9 mouse cellular contexts compared by ENCODE assay signal in genomic region chr8:106308082-106308786, GRCm38 (mm10). TPM values are rescaled to one million over a fixed set of nuclear protein-coding genes. Genes with fewer than 3 reads are reported as not detected.
DNase-seq lines count a peak whose midpoint lies in the region; ATAC-seq and TF ChIP-seq lines count a peak whose summit lies in the region.
"Not testable (repeated sequence)": the region's sequence is repeated elsewhere in the genome, so short reads cannot be mapped to it uniquely, and the experiment has no call there.
"Had no signal": no experiment of that assay in that cellular context is flagged by ENCODE, and none has a peak within 500 bp of the region (broad histone marks: within the 10 kb centered on the region; RNA-seq: fewer than 3 reads in every experiment).

No protein-coding gene starts in this region.

- H3K36me3 ChIP-seq in heart, embryonic 11.5 days (ENCODE audit: control insufficient read depth, insufficient read depth, low read length); hindbrain, embryonic 15.5 days; kidney, embryonic 15.5 days; liver, adult 2 months (ENCODE audit: control insufficient read depth, insufficient read depth, low read length); lung, postnatal 0 days (ENCODE audit: insufficient read depth, low read length); stomach, embryonic 15.5 days: not testable (repeated sequence)

- not testable (repeated sequence) for H3K4me3 ChIP-seq in bone marrow, adult 2 months (replicated peaks; ENCODE audit: control insufficient read depth, low read depth, low read length); heart, embryonic 11.5 days (ENCODE audit: low read depth, low read length); hindbrain, embryonic 15.5 days; kidney, embryonic 15.5 days (replicated peaks); liver, adult 2 months (ENCODE audit: insufficient read depth, low read depth, low read length); lung, postnatal 0 days (ENCODE audit: low read depth, low read length); stomach, embryonic 15.5 days (replicated peaks)

- TF ChIP-seq POLR2A in bone marrow, adult 2 months (IDR thresholded peaks at IDR 0.05; ENCODE audit: borderline replicate concordance, control insufficient read depth, low read depth, low read length); liver, adult 2 months (IDR thresholded peaks at IDR 0.05; ENCODE audit: extremely low read depth, insufficient read depth, low read length): not testable (repeated sequence)

- H3K27ac ChIP-seq in bone marrow, adult 2 months (ENCODE audit: control insufficient read depth, insufficient read depth, low read depth, low read length, poor library complexity), result 0 out of 2 replicates have a peak overlapping the region, but pooled peaks have one; percentile 3
- not testable (repeated sequence) for H3K27ac ChIP-seq in heart, embryonic 11.5 days (ENCODE audit: low read depth, low read length); hindbrain, embryonic 15.5 days (replicated peaks); liver, adult 2 months (replicated peaks; ENCODE audit: insufficient read depth, low read depth, low read length)
- peak overlapping the region; percentile 51; the same call in 1 of the 2 replicates for H3K27ac ChIP-seq in kidney, embryonic 15.5 days
- H3K27ac ChIP-seq in lung, postnatal 0 days (ENCODE audit: low read length), result peak overlapping the region; percentile 68; the same call in 1 of the 2 replicates
- H3K27ac ChIP-seq in stomach, embryonic 15.5 days, result peak overlapping the region; percentile 88

- H3K4me2 ChIP-seq in heart, embryonic 11.5 days; hindbrain, embryonic 15.5 days; kidney, embryonic 15.5 days; lung, postnatal 0 days (replicated peaks; ENCODE audit: low read depth, low read length): not testable (repeated sequence)
- 0 out of 2 replicates have a peak overlapping the region, but pooled peaks have one; percentile 19 for H3K4me2 ChIP-seq in stomach, embryonic 15.5 days

- H3K4me1 ChIP-seq in bone marrow, adult 2 months (ENCODE audit: control insufficient read depth, insufficient read depth, low read length); heart, embryonic 11.5 days (ENCODE audit: control insufficient read depth, insufficient read depth, low read length); hindbrain, embryonic 15.5 days (replicated peaks); kidney, embryonic 15.5 days; lung, postnatal 0 days (ENCODE audit: insufficient read depth, low read depth, low read length): not testable (repeated sequence)
- H3K4me1 ChIP-seq in liver, adult 2 months (ENCODE audit: control insufficient read depth, insufficient read depth, low read length), result peaks cover 25% of the 10 kb centered on the region
- peaks cover 14% of the 10 kb centered on the region; the same call in 1 of the 2 replicates for H3K4me1 ChIP-seq in stomach, embryonic 15.5 days

- TF ChIP-seq CTCF in bone marrow, adult 2 months (IDR thresholded peaks at IDR 0.05; ENCODE audit: control insufficient read depth, insufficient read depth, low read length); liver, adult 2 months (IDR thresholded peaks at IDR 0.05; ENCODE audit: low read depth, low read length); lung, postnatal 0 days (IDR thresholded peaks at IDR 0.05): not testable (repeated sequence)

- not testable (repeated sequence) for H3K9me3 ChIP-seq in heart, embryonic 11.5 days (replicated peaks; ENCODE audit: control insufficient read depth, low read length); hindbrain, embryonic 15.5 days; kidney, embryonic 15.5 days (replicated peaks); lung, postnatal 0 days (ENCODE audit: low read length); stomach, embryonic 15.5 days

- H3K9ac ChIP-seq in heart, embryonic 11.5 days (ENCODE audit: low read depth, low read length); hindbrain, embryonic 15.5 days; kidney, embryonic 15.5 days; liver, adult 2 months (ENCODE audit: low read depth, low read length); lung, postnatal 0 days (replicated peaks; ENCODE audit: low read depth); stomach, embryonic 15.5 days: not testable (repeated sequence)

- H3K27me3 ChIP-seq in heart, embryonic 11.5 days (ENCODE audit: control insufficient read depth, insufficient read depth, low read length); hindbrain, embryonic 15.5 days; kidney, embryonic 15.5 days; liver, adult 2 months (ENCODE audit: control insufficient read depth, insufficient read depth, low read length); lung, postnatal 0 days (replicated peaks; ENCODE audit: insufficient read depth, low read length); stomach, embryonic 15.5 days (replicated peaks): not testable (repeated sequence)

- H3K79me2 ChIP-seq in liver, adult 2 months (ENCODE audit: control insufficient read depth, insufficient read depth, low read length), result not testable (repeated sequence)

- TF ChIP-seq EP300 in lung, postnatal 0 days (IDR thresholded peaks at IDR 0.05), result peak; percentile 94

- peak; percentile 89 for DNase-seq in 416B (ENCODE audit: low read depth)
- DNase-seq in liver, adult 2 months (ENCODE audit: extremely low read depth, low read depth, low spot score), result peak; percentile 95
- DNase-seq in lung, postnatal 0 days (ENCODE audit: low spot score), result peak; percentile 88

- ATAC-seq in heart, embryonic 11.5 days (replicated peaks; ENCODE audit: insufficient number of reproducible peaks, low FRiP score, low TSS enrichment), result peak; percentile 55; the same call in 1 of the 2 replicates
- ATAC-seq in hindbrain, embryonic 15.5 days (ENCODE audit: low FRiP score, low read depth), result 0 out of 2 replicates have a peak, but pooled peaks have one; percentile 19
- not testable (repeated sequence) for ATAC-seq in kidney, embryonic 15.5 days (replicated peaks; ENCODE audit: low FRiP score)
- peak; percentile 97 for ATAC-seq in lung, postnatal 0 days
- peak; percentile 94 for ATAC-seq in stomach, embryonic 15.5 days (ENCODE audit: insufficient read depth, low FRiP score, low read depth)

- WGBS in bone marrow, adult 2 months, result 30% methylated on average over 6 of the region's 6 CpGs
- whole genome bisulfite sequencing in heart, embryonic 11.5 days (ENCODE audit: insufficient replicate concordance), result 48% methylated on average over 6 of the region's 6 CpGs
- WGBS in hindbrain, embryonic 15.5 days, result 73% methylated on average over 6 of the region's 6 CpGs
- WGBS in kidney, embryonic 15.5 days, result 44% methylated on average over 6 of the region's 6 CpGs
- WGBS in liver, adult 2 months, result 22% methylated on average over 6 of the region's 6 CpGs
- WGBS in lung, postnatal 0 days, result 15% methylated on average over 6 of the region's 6 CpGs
- 21% methylated on average over 6 of the region's 6 CpGs for WGBS in stomach, embryonic 15.5 days

RNA-seq across cellular contexts. Expression of gene Smpd3, which starts 29.6 kb away (rescaled TPM):
- 0.87 TPM in 1 of 2 replicates, not detected in the other for polyA plus RNA-seq in bone marrow, adult 2 months (2011; ENCODE audit: insufficient read depth, insufficient read length, low replicate concordance, missing spikeins)
- polyA plus RNA-seq in heart, embryonic 11.5 days (2014; fragmentation: Nextera tagmentation; extraction: Ambion mirVana), result 2.0 and 2.3 TPM in 2 replicates
- polyA plus RNA-seq in hindbrain, embryonic 15.5 days (2015; fragmentation: Nextera tagmentation; extraction: Ambion mirVana), result 52.6 and 57.8 TPM in 2 replicates
- 1.7 and 7.4 TPM in 2 replicates for polyA plus RNA-seq in kidney, embryonic 15.5 days (2015; fragmentation: Nextera tagmentation; extraction: Ambion mirVana)
- total RNA-seq in liver, adult 2 months (2014; rRNA removed), result 1.3 and 1.8 TPM in 2 replicates
- polyA plus RNA-seq in liver, adult 2 months (2012; rRNA removed), result 0.45 and 0.71 TPM in 2 replicates
- 1.5 and 1.7 TPM in 2 replicates for polyA plus RNA-seq in lung, postnatal 0 days (2015; fragmentation: Nextera tagmentation; extraction: Ambion mirVana)
- polyA plus RNA-seq in stomach, embryonic 15.5 days (2015; fragmentation: Nextera tagmentation; extraction: Ambion mirVana), result 16.4 and 17.3 TPM in 2 replicates
- total RNA-seq: G1E had no signal
- polyA plus RNA-seq: G1E had no signal
